ENCODE assay signal across 27 mouse cellular contexts in genomic region chr9:48580808-48581207, GRCm38 (mm10). TPM values are rescaled to one million over a fixed set of nuclear protein-coding genes. Genes with fewer than 3 reads are reported as not detected.
DNase-seq lines count a peak whose midpoint lies in the region; ATAC-seq lines count a peak whose summit lies in the region.
"Had no signal": no experiment of that assay in that cellular context is flagged by ENCODE, and none has a peak within 500 bp of the region (broad histone marks: within the 10 kb centered on the region; RNA-seq: fewer than 3 reads in every experiment).

No protein-coding gene starts in this region.

- WGBS in heart, embryonic 10.5 days = 92% methylated on average over 1 of the region's 1 CpGs

- peak; percentile 11 for DNase-seq in heart, embryonic 10.5 days (ENCODE audit: low spot score)
- DNase-seq in heart, adult 18-20 months = no peak
- no peak for DNase-seq in spleen, postnatal 36 days (ENCODE audit: low spot score in 2 of 2)
- no peak for DNase-seq in spleen, postnatal 14 days (ENCODE audit: low spot score in 2 of 2)
- no peak for DNase-seq in adrenal gland, postnatal 36 days
- DNase-seq: adrenal gland, adult 2 months; adrenal gland, postnatal 10 days; adrenal gland, postnatal 25 days; cerebellum, adult 11 months; cerebellum, adult 18-20 months; cerebellum, adult 8-10 months; cerebellum, adult 9-11 months; cerebellum, postnatal 14 days; cerebellum, postnatal 36 days; embryo, embryonic 11 days had no signal

- H3K27me3 ChIP-seq in heart, embryonic 10.5 days (ENCODE audit: insufficient read depth, poor library complexity, severe bottlenecking) = no peaks in the 10 kb centered on the region
- H3K27me3 ChIP-seq: embryonic facial prominence, embryonic 13.5 days; embryonic facial prominence, embryonic 15.5 days; forebrain, embryonic 12.5 days had no signal

- no peaks in the 10 kb centered on the region for H3K4me1 ChIP-seq in heart, embryonic 10.5 days
- H3K4me1 ChIP-seq: embryonic facial prominence, embryonic 13.5 days; embryonic facial prominence, embryonic 15.5 days; forebrain, embryonic 10.5 days; forebrain, embryonic 12.5 days had no signal

- no peaks in the 10 kb centered on the region for H3K36me3 ChIP-seq in heart, embryonic 10.5 days
- H3K36me3 ChIP-seq: embryonic facial prominence, embryonic 13.5 days; embryonic facial prominence, embryonic 15.5 days; forebrain, embryonic 10.5 days; forebrain, embryonic 12.5 days had no signal

- no peak overlapping the region for H3K27ac ChIP-seq in heart, embryonic 10.5 days
- H3K27ac ChIP-seq: embryonic facial prominence, embryonic 13.5 days; embryonic facial prominence, embryonic 15.5 days; forebrain, embryonic 10.5 days; forebrain, embryonic 12.5 days had no signal

- ATAC-seq in granulocyte monocyte progenitor cell, adult 5-6 weeks (replicated peaks; ENCODE audit: poor library complexity, severe bottlenecking) = peak; percentile 30; the same call in 1 of the 2 replicates
- ATAC-seq in megakaryocyte, adult 5-6 weeks (ENCODE audit: poor library complexity, severe bottlenecking) = peak; percentile 62
- ATAC-seq: forebrain, embryonic 14.5 days; forebrain, embryonic 16.5 days had no signal

- H3K4me3 ChIP-seq in heart, embryonic 10.5 days = no peak overlapping the region
- H3K4me3 ChIP-seq: embryonic facial prominence, embryonic 13.5 days; embryonic facial prominence, embryonic 15.5 days; erythroblast, embryonic 14.5 days; forebrain, embryonic 10.5 days; forebrain, embryonic 12.5 days had no signal

- no peaks in the 10 kb centered on the region for H3K9me3 ChIP-seq in heart, embryonic 10.5 days
- H3K9me3 ChIP-seq: embryonic facial prominence, embryonic 13.5 days; embryonic facial prominence, embryonic 15.5 days; forebrain, embryonic 10.5 days; forebrain, embryonic 12.5 days had no signal

RNA-seq across cellular contexts. Expression of gene Nnmt, which starts 24.1 kb away (rescaled TPM):
- 2.1 and 2.5 TPM in 2 replicates for polyA plus RNA-seq in heart, embryonic 10.5 days (2016; fragmentation: Nextera tagmentation; extraction: Ambion mirVana)
- 1 to 10 TPM; 4.1 to 6.2 TPM for total RNA-seq in heart, adult 18-20 months (2021)
- not detected in 2 replicates for total RNA-seq in granulocyte monocyte progenitor cell, adult 5-6 weeks (2014; fragmentation: Nextera tagmentation)
- total RNA-seq in granulocyte monocyte progenitor cell, adult 5-6 weeks (2017) = not detected in 2 replicates
- total RNA-seq in megakaryocyte, adult 5-6 weeks (2015) = 0.22 and 1.9 TPM in 2 replicates
- total RNA-seq in megakaryocyte, adult 5-6 weeks (2017) = 0.37 and 1.2 TPM in 2 replicates
- 10 to 100 TPM; 23.2 to 28.0 TPM for total RNA-seq in adrenal gland, postnatal 36 days (2021)
- total RNA-seq: common myeloid progenitor, adult 5-6 weeks; MEL had no signal
- polyA plus RNA-seq: C2C12; erythroblast, embryonic 14.5 days had no signal
